Mouse (Mus musculus) 3T3-L1 (cell line): ENCODE data around the gene 4930432K21Rik.
A peak's percentile ranks its signal among the peaks of the same experiment; 100 is the strongest.

Experiments
- DNase-seq: peaks from one replicate; pipeline ENCODE4 v3.0.0-alpha.2; 2015; ENCODE audit warnings: low read depth, low spot score

Gene 4930432K21Rik

DNA sequence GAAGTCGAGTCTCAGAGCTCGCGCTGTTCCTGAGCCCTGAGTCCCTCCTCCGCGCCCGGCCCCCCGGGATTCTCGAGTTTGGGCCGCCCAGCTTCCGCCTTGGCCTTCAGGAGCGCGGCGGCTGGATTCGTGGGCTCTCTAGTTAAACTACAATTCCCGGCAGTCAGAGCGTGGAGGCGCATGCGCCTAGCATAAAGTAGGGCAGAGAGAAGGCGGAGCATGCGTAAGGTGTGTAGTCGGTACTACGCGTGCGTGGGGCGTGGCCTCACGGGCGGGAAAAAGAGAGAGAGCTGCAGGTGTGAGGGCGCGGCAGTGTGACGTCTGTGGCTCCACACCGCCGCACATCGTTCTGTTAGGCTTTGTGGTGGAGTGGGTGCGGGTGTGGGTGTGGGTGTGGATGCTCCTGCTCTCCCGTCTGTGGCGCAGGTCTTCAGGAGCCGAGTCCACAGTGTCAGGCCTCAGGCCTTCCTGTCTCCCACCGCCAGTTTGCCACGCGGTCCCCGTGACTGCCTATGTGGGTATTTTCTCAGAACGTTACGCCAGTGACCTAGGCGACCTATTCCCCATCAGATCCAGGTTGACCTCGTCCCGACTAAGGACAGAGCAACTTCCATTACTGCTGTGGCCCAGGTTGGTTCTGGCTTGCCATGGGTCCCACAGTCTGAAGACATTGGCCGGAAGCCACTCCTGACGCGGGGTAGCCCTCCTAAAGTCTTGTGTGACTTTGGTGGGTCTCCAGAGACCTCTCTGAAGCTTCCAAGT is at the start of gene 4930432K21Rik, which contains the start of gene Cc2d1a:
TSS of gene 4930432K21Rik (plus strand) at position 257 of the 762 bp plus-strand sequence.
TSS of gene Cc2d1a (minus strand) at position 168 of the 762 bp plus-strand sequence.
- peak; percentile 99 for DNase-seq

DNA sequence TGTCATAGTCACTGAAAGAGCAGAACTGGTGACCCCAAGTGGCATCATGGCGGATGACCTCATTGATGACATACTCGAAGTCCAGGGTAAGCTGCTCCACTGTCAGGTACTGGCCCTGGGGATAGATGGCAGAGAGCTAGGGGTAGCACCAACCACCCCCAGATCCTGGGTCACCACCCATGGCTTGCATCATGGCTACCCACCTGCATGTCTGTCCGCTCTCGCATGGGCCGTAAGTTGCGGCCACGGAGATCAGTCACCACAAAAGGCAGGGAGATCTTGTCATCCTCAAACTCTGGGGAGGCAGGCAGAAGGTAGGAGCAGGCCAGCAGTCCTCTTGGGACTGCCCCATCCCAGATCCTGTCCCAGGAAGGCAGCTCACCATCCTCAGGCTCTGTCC is 49.4 kb upstream of the 4930432K21Rik start:
- DNase-seq, result no peak

DNA sequence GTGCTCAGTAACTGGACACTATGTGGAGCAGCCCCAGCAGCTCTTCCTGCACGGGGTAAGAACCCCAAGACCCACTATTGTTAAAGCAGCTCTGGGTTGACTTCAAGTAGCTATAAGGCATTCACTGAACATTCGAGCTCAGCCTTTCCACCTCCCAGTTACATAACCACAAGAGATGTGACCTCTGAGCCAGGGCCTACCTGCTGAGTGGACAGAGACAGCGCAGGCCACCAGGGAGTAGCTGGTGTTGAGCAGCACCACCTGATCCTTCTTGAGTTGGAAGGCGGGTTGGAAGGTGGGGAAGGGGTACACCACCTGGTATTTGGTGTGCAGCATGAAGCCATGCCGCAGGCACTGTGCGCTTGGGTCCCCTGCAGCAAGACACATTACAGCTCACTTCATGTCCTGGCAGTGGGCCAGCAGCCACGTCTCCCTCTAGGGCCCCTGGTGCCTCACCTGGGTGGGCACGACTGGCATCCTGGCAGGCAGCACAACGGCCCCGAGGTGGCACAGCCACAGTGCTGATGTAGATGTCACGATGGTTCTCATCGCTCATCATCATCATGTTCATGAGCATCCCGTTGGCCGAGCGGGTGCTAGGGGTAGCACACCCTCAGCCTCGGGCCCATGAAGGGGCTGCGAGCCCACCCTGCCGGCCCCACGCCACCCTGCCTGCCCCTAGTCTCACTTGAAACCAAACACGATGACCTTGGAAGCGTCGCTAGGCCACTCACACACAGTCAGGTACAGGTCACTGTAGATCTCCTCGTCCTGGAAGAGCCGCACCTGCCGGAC is 46.2 kb upstream of the 4930432K21Rik start:
- DNase-seq, result no peak

DNA sequence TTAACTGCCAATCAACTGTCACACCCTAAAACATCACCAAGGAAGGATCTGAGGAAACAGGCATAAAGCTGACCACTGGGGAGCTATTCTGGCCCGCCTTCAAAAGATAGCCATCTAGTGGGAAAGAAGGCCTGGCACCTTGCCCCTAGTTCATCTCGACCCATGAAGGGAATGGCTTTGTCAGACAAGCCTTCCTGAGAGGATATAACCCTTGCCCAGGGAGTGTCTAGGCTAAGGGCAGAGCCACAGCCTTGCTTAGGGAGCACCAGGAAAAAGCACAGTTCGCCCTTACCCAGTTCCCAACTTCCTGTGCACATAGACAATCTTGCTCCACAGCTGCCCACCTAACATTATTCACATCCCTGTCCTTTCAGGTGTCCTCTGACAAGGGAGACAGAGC is 44.2 kb upstream of the 4930432K21Rik start:
- DNase-seq, result peak; percentile 66

DNA sequence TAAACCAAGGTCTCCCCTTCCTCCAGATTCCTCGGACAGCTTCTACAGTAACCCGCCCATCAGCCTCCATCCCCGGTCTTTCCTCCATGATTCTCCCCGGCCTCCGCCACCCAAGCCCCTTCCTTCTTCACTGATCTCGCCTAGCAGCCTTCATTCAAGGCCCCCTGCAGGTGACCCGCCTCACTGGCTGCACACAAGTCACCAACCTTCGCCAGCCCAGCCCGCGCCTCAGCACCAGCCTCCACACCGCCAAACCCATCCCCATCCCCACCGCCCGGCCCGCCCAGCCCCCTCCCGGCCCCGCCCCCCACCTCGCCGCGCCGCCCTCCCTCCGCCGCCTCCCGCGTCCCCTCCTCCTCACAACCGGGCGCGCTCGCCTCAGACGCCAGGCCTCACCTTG is 43.6 kb upstream of the 4930432K21Rik start:
- peak; percentile 75 for DNase-seq

DNA sequence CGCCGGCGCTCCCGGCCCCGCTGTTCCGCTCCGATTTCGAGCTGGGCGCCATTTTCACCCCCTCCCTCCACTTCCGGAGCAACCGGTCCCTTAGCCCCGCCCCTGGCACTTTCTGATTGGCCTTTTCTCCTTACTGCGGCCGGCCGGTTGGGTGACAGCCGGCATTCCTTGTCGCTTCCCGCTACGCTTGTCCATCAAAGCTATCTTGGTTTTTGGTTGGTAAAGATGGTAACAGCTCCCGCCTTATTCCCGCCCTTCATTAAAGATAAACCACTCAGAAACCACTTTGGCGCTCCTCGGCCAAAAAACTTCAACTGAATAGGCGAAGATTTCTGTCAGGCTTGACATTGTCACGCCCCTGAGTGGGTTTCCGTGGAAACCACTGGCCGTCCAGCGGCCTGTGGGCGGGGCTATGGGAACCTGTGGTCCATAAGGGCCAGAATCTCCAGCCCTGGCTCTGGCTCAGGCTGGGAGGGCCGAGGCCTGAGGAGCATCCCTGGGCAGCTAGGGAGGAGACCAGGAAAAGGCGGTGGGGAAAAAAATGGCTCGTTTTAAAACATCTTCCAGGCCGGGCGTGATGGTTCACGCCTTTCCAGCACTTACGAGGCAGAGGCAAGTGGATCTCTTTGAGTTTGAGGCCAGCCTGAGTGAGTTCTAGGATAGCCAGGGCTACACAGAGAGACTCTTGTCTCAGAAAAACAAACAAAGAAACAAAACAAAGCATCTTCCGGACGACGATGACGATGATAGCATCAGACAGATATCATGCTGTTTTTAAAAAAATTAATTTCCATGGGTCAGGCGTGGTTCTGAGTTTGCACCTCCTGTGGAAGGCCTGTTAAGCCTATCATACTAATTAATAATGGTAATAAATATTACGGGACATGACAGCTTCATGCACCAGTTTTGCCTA is 42.9 kb upstream of the 4930432K21Rik start, which contains the start of gene Dcaf15:
TSS of gene Dcaf15 (minus strand) at position 72 of the 913 bp plus-strand sequence.
- DNase-seq, result peak; percentile 100

DNA sequence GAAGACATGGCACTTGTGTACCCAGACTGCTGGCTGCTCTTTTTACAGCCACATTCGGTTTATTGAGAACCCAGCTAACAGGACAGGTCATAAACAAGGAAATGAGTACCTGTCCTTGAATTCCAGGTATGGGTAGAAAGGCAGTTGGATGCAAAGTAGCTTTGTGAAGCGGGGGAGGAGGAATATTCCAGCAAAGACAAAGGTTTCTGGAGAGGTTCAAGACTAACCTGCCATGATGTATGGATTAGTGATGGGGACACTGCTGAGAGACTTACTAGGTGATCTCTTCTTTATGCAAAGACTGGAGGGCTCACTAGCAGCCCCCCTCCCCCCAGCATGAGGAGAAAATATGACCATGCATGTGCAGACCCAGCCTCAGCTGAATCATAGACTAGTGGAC is 42.1 kb upstream of the 4930432K21Rik start:
- no peak for DNase-seq

DNA sequence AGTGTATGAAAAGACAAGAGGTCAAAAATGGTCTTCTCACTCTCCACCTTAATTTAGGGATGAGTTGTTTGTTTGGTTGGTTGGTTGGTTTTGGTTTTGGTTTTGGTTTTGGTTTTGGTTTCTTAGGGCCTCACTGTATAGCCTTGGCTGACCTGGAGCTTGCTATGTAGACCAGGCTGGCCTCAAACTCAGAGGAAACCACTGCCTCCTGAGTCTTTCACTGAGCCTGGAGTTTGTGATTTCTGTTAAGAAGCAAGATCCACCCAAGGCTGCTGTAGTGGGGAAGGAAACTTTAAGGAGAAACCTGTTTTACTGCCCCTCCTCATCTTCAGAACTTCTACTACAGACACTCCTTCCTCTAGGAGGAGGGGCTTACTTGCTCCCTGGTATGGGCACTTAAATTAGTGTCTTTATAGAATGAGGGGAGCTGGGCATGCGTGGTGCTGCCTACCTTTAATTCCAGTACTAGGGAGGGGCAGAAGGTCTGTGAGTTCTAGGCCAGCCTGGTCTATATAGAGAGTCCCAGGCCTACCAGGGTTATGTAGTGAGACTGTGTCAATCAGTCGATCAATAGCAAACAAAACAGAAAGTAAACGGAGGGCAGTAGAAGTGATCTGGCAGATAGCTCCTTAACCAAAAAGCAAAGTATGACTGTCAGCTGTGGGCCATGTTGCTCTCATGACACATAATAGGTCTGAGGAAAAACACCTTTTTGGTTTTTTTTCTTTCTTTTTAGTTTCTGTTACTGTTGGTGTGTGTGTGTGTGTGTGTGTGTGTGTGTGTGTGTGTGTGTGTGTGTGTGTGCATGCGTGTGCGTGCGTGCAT is 41.4 kb upstream of the 4930432K21Rik start:
- DNase-seq, result no peak

DNA sequence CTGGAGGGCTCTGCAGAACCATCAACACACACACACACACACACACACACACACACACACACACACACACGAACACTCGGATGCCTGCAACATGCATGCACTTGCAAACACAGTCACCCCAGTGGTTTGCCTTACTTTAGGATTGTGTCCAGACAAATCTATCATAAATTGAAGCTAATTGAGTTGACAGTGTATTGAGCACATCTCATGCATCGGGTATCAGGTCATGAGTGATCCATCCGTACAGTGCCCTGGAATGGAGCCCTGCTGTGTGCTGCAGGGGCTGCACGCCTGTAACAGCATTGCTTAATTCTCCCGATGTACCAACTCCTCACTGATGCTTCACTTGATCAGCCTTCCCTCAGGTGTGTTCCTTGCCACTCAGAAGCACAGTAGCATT is 32.2 kb upstream of the 4930432K21Rik start:
- no peak for DNase-seq

DNA sequence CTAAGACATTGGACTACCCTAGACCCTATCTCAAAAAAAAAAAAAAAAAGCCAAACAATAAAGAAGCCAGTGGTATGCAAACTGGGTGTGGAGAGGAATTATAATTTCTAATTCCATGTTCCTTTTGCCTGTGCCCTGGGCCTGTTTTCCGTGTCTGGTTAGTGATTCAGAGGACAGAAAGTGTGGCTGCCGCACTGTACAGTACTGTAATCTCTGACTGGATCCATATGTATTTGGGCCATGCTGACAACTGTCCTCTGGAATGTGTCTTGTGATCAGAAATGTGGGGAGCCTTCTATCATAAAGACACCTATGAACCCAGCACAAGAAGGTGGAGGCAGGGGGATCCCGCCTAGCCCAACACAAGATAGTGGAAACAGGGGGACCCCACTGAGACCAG is 25.7 kb upstream of the 4930432K21Rik start:
- peak; percentile 77 for DNase-seq

DNA sequence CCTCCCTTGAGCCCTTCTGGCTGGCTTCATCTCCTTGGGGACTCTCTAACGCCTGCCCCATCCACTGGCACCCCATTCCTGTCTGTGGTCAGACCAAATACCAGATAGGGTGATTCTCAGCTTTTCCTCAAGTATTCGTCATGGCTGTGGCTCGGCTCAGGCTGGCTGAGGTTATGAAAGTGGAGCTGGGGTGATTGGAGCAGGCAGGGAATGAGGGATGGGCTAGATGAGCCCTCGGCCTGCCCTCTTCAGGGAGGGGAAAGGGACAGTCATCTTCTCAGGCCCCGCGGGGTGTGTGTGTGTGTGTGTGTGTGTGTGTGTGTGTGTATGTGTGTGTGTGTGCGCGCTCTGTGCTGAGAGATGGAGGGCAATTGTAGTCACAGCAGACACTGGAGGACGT is 22.2 kb upstream of the 4930432K21Rik start, which contains the start of gene Podnl1:
TSS of gene Podnl1 (plus strand) at position 334 of the 400 bp plus-strand sequence.
- peak; percentile 98 for DNase-seq

DNA sequence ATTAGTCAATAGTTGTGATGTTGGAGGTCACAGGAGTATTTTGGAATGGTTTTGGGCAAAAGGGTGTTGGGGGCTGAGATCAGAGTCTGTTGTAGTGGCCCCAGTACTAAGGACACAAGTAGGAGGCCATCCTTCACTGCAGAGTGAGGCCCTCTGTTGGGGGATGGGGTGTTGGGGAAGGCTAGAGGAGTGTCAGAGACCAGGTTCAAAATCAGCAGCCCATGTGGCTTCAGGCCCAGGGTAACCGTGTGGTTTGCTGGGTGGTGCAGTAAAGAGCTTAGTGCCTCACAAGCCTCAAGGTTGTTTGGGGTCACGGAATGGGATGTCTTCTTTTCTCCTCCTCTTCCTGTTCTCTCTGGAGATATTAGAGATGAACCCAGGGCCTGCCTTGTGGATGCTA is 21.1 kb upstream of the 4930432K21Rik start:
- no peak for DNase-seq

DNA sequence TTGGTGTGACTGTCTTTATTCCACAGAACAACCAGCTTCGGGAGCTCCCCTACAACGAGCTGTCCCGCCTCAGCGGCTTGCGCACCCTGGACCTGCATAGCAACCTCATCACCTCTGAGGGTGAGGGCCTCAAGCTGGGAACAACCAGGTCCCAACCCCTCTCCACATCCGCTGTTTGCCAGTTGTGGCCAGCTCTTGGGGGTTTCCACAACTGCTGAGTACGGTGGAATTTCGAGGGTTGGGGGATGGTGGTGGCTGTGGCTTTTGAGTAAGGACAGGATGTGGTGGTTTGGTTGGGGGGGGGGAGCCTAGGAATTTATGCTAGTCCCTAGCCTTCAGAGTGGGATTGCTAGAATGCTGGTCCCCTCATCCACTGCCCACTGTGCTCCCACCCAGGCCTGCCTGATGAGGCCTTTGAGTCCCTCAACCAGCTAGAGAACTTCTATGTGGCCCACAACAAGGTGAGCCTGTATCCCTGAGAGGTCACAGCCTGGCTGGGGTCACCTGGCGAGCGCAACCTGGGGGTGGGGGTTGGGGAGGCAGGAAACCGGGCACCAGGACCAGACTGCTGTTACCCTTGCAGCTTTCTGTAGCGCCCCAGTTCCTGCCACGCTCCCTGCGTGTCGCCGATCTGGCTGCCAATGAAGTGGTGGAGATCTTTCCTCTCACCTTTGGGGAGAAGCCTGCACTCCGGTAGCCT is 20.5 kb upstream of the 4930432K21Rik start:
- DNase-seq, result no peak

DNA sequence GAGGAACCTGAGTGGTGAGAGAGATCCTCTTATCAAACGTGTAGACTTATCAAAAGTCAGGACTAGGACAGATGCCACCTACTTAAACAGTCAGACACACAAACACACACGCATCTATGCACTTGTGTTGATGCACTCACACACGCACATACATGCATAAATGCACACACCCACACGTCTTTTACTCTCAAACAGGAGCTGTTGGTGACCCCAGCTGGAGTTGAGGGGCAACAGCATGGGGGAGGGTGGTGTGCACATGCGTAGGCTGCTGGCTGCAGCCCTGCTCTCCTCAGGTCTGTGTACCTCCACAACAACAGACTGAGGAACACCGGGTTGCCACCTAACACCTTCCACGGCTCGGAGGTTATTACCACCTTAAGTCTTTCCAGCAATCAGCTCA is 19.5 kb upstream of the 4930432K21Rik start:
- DNase-seq, result no peak

DNA sequence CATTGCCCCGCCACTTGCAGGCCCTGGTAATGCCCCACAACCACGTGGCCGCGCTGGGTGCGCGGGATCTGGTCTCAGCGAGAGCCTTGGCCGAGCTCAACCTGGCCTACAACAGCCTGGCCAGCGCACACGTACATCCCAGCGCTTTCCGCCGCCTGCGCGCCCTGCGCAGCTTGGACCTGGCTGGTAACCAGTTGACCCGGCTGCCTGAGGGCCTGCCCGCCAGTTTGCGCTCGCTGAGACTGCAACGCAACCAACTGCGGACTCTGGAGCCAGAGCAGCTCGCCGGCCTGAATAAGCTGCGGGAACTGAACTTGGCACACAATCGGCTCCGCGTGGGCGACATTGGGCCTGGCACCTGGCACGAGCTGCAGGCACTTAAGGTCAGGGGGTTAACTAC is 17.0 kb upstream of the 4930432K21Rik start:
- no peak for DNase-seq

DNA sequence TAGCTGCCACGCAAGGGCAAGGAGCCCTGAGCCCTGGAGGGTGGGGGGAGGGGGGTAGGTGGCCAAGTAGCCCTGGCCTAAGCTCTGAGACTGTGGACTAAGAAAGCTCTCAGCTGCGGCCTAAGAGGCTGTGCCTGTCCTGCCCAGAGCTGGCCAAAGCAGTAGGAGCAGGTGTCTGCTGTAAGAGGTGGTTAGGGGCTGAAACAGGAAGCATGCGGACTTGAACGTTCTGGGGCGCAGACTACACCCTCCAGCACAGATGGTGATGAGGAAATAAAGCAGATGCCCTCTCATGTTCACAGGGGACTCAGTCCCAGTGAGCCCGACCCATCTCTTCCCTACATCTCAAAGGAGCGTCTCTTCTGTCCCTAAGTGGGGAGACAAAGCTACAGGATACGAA is 15.6 kb upstream of the 4930432K21Rik start:
- no peak for DNase-seq

DNA sequence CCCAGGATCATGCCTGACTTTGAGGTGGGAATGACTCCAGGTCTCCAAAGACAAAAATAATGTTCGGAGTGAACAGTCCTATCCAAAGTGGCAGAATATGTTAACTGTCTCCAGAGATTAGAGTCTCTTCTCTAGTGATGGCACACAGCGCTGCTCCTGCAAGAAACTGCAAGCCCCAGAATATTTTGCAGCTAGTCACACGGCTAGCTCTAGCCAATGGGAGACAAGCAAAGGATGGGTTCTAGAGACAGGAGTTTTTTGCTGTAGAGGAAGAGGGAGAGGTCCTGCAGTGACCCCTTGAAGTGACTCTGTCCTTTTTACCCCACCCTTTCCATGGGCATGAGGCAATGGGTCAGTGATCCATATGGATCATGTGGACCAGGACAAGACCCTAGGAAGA is 10.0 kb upstream of the 4930432K21Rik start:
- peak; percentile 49 for DNase-seq

DNA sequence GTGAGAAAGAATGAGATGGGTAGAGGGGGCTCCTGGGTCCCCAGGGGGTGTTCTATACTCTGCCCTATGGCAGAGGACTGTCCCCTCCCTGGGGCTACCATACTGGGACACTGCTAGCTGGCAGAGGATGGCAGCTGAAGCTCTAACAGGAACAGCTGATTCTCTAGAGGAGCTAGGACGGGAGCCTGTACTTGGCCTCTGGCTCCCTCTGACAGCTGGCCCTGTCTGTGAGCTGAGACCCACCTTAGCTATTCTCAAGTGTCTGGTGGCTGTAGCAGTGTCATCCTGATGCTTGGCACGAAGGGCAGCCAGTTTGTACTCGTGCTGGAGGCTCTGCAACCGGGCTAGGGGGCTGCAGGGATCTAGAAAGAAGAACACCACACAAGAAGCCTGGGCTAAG is 7.0 kb upstream of the 4930432K21Rik start:
- no peak for DNase-seq

DNA sequence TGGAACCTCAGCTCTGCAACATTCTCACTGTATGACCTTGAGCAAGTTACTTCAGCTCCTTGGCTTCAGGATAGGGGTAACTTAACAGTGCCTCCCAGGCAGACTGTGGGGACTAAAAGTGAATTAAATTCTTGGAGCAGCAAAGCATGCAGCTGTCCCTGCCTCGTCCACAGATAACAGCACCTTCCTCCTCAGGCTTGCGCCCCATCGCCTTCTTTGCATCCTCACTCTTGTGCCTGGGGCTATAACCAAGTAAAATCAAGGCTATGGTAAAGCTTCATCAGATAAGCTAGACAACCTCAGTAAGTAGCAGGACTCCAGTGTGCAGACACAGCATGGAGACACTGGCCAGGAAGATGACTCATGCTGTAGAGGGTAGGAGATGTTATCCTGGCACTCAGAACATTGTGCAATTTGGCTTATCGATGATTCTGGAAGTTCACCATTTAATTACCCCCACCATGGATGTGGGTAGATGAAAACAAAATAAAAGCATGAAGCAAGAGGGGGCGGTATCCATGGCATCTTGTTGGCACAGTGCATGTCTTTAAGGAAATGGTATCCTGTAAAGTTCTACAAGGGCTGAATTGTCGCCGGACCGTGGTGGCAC is 3.1 kb upstream of the 4930432K21Rik start:
- peak; percentile 75 for DNase-seq

DNA sequence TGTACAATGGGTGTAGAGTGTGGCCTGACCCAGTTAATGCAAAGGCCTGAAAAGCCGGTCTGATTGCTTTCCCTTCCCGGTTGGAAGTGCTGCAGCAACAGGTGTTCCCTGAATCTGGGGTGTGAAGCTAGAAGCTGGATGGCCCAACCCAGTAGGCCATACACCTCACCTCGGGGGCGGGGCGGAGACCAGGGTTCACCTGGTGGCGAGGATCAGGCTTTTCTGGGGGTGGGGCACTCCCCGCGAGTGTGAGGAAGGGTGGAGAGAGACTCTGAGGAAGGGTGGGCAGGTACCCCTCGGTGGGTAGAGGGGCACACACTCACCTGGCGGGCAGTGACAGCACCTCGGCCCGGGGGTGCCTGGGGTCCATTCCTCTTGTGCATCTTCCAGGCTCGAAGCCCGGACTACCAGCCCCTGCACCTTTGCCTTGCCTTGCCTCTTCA is 480 bp upstream of the 4930432K21Rik start:
- DNase-seq, result no peak
